Mouse (Mus musculus): Measurements from ENCODE around the gene Ccr1. TPM values are rescaled to one million over a fixed set of nuclear protein-coding genes. Genes with fewer than 3 reads are reported as not detected.

Gene Ccr1
- polyA plus RNA-seq, 1 experiment from 2014 or later = 1.9 TPM

GRCm38 (mm10) chr9:123932911-123933675 is 35.4 kb downstream of the Ccr1 start:
- Histone ChIP-seq H3K4me1 (replicated peaks; ENCODE audit: control insufficient read depth, insufficient read depth, low read length) (peaks cover 30% of the 10 kb centered on the region), H3K4me3 (ENCODE audit: low read depth, low read length) (no peak overlapping the region), H3K27ac (ENCODE audit: low read depth, low read length) (no peak overlapping the region), H3K4me2 (no peak overlapping the region), H3K9me3 (ENCODE audit: control insufficient read depth, low read length) (no peaks in the 10 kb centered on the region), H3K36me3 (ENCODE audit: control insufficient read depth, insufficient read depth, low read length) (no peaks in the 10 kb centered on the region), H3K27me3 (replicated peaks; ENCODE audit: control insufficient read depth, insufficient read depth, low read length) (no peaks in the 10 kb centered on the region), H3K9ac (ENCODE audit: low read depth, low read length) (no peak overlapping the region)
- DNase-seq (ENCODE audit: low spot score) = no peak
- no peak for ATAC-seq (replicated peaks; ENCODE audit: low FRiP score)
- WGBS = 77% methylated on average over 19 of the region's 19 CpGs

GRCm38 (mm10) chr9:123931761-123932700 is 36.5 kb downstream of the Ccr1 start:
- Histone ChIP-seq H3K27ac (ENCODE audit: low read depth, low read length) (peak overlapping the region; percentile 6; the same call in 1 of the 2 replicates), H3K9me3 (ENCODE audit: control insufficient read depth, low read length) (no peaks in the 10 kb centered on the region), H3K4me2 (no peak overlapping the region), H3K27me3 (replicated peaks; ENCODE audit: control insufficient read depth, insufficient read depth, low read length) (no peaks in the 10 kb centered on the region), H3K36me3 (ENCODE audit: control insufficient read depth, insufficient read depth, low read length) (no peaks in the 10 kb centered on the region), H3K4me3 (ENCODE audit: low read depth, low read length) (no peak overlapping the region), H3K4me1 (replicated peaks; ENCODE audit: control insufficient read depth, insufficient read depth, low read length) (peaks cover 37% of the 10 kb centered on the region), H3K9ac (ENCODE audit: low read depth, low read length) (no peak overlapping the region)
- DNase-seq (ENCODE audit: low spot score) (no peak), ATAC-seq (replicated peaks; ENCODE audit: low FRiP score) (peak; percentile 61)
- WGBS = 46% methylated on average over 6 of the region's 6 CpGs

GRCm38 (mm10) chr9:123930926-123931325 is 37.6 kb downstream of the Ccr1 start:
- DNase-seq (ENCODE audit: low spot score) = no peak
- H3K4me2 ChIP-seq = no peak overlapping the region
- WGBS = 60% methylated on average over 3 of the region's 3 CpGs
- peaks cover 37% of the 10 kb centered on the region for H3K4me1 ChIP-seq (replicated peaks; ENCODE audit: control insufficient read depth, insufficient read depth, low read length)
- H3K27me3 ChIP-seq (replicated peaks; ENCODE audit: control insufficient read depth, insufficient read depth, low read length) = no peaks in the 10 kb centered on the region
- H3K27ac ChIP-seq (ENCODE audit: low read depth, low read length) = peak overlapping the region; percentile 60; the same call in 1 of the 2 replicates
- no peaks in the 10 kb centered on the region for H3K9me3 ChIP-seq (ENCODE audit: control insufficient read depth, low read length)
- no peak for ATAC-seq (replicated peaks; ENCODE audit: low FRiP score)
- H3K36me3 ChIP-seq (ENCODE audit: control insufficient read depth, insufficient read depth, low read length) = no peaks in the 10 kb centered on the region
- H3K4me3 ChIP-seq (ENCODE audit: low read depth, low read length) = no peak overlapping the region
- H3K9ac ChIP-seq (ENCODE audit: low read depth, low read length) = no peak overlapping the region

- Histone ChIP-seq H3K27ac (ENCODE audit: low read depth, low read length) (peak overlapping the region; percentile 60; the same call in 1 of the 2 replicates), H3K27me3 (replicated peaks; ENCODE audit: control insufficient read depth, insufficient read depth, low read length) (no peaks in the 10 kb centered on the region), H3K36me3 (ENCODE audit: control insufficient read depth, insufficient read depth, low read length) (no peaks in the 10 kb centered on the region), H3K9me3 (ENCODE audit: control insufficient read depth, low read length) (no peaks in the 10 kb centered on the region), H3K4me3 (ENCODE audit: low read depth, low read length) (no peak overlapping the region), H3K4me2 (no peak overlapping the region), H3K9ac (ENCODE audit: low read depth, low read length) (no peak overlapping the region), H3K4me1 (replicated peaks; ENCODE audit: control insufficient read depth, insufficient read depth, low read length) (peaks cover 39% of the 10 kb centered on the region)
- WGBS = 66% methylated on average over 3 of the region's 3 CpGs
- DNase-seq (ENCODE audit: low spot score) (no peak), ATAC-seq (replicated peaks; ENCODE audit: low FRiP score) (no peak)
Measured at GRCm38 (mm10) chr9:123930476-123930875, 38.0 kb downstream of the Ccr1 start.

- Histone ChIP-seq H3K9ac (ENCODE audit: low read depth, low read length) (no peak overlapping the region), H3K9me3 (ENCODE audit: control insufficient read depth, low read length) (no peaks in the 10 kb centered on the region), H3K4me3 (ENCODE audit: low read depth, low read length) (no peak overlapping the region), H3K27ac (ENCODE audit: low read depth, low read length) (no peak overlapping the region), H3K27me3 (replicated peaks; ENCODE audit: control insufficient read depth, insufficient read depth, low read length) (no peaks in the 10 kb centered on the region), H3K4me1 (replicated peaks; ENCODE audit: control insufficient read depth, insufficient read depth, low read length) (peaks cover 39% of the 10 kb centered on the region), H3K36me3 (ENCODE audit: control insufficient read depth, insufficient read depth, low read length) (no peaks in the 10 kb centered on the region), H3K4me2 (no peak overlapping the region)
- DNase-seq (ENCODE audit: low spot score) (no peak), ATAC-seq (replicated peaks; ENCODE audit: low FRiP score) (no peak)
- 69% methylated on average over 4 of the region's 4 CpGs for WGBS
Measured at GRCm38 (mm10) chr9:123929936-123930335, 38.6 kb downstream of the Ccr1 start.

GRCm38 (mm10) chr9:123928759-123929246 is 39.7 kb downstream of the Ccr1 start:
- peak overlapping the region; percentile 3; the same call in 1 of the 2 replicates for H3K4me3 ChIP-seq (ENCODE audit: low read depth, low read length)
- H3K9me3 ChIP-seq (ENCODE audit: control insufficient read depth, low read length) = no peaks in the 10 kb centered on the region
- no peaks in the 10 kb centered on the region for H3K36me3 ChIP-seq (ENCODE audit: control insufficient read depth, insufficient read depth, low read length)
- H3K9ac ChIP-seq (ENCODE audit: low read depth, low read length) = peak overlapping the region; percentile 28
- no peaks in the 10 kb centered on the region for H3K27me3 ChIP-seq (replicated peaks; ENCODE audit: control insufficient read depth, insufficient read depth, low read length)
- H3K4me1 ChIP-seq (replicated peaks; ENCODE audit: control insufficient read depth, insufficient read depth, low read length) = peaks cover 39% of the 10 kb centered on the region
- DNase-seq (ENCODE audit: low spot score) (peak; percentile 52), ATAC-seq (replicated peaks; ENCODE audit: low FRiP score) (no peak)
- 13% methylated on average over 8 of the region's 8 CpGs for WGBS
- H3K27ac ChIP-seq (ENCODE audit: low read depth, low read length) = peak overlapping the region; percentile 65
- H3K4me2 ChIP-seq = peak overlapping the region; percentile 57

GRCm38 (mm10) chr9:123928118-123928758 is 40.3 kb downstream of the Ccr1 start:
- DNase-seq (ENCODE audit: low spot score) (no peak), ATAC-seq (replicated peaks; ENCODE audit: low FRiP score) (no peak)
- 31% methylated on average over 12 of the region's 12 CpGs for WGBS
- H3K36me3 ChIP-seq (ENCODE audit: control insufficient read depth, insufficient read depth, low read length) = no peaks in the 10 kb centered on the region
- H3K4me1 ChIP-seq (replicated peaks; ENCODE audit: control insufficient read depth, insufficient read depth, low read length) = peaks cover 39% of the 10 kb centered on the region
- H3K27me3 ChIP-seq (replicated peaks; ENCODE audit: control insufficient read depth, insufficient read depth, low read length) = no peaks in the 10 kb centered on the region
- H3K9me3 ChIP-seq (ENCODE audit: control insufficient read depth, low read length) = no peaks in the 10 kb centered on the region
- peak overlapping the region; percentile 65 for H3K27ac ChIP-seq (ENCODE audit: low read depth, low read length)
- H3K4me2 ChIP-seq = peak overlapping the region; percentile 57
- 0 out of 2 replicates have a peak overlapping the region, but pooled peaks have one; percentile 3 for H3K4me3 ChIP-seq (ENCODE audit: low read depth, low read length)
- H3K9ac ChIP-seq (ENCODE audit: low read depth, low read length) = peak overlapping the region; percentile 28

GRCm38 (mm10) chr9:123927281-123927960 is 41.1 kb downstream of the Ccr1 start:
- Histone ChIP-seq H3K27ac (ENCODE audit: low read depth, low read length) (peak overlapping the region; percentile 4; the same call in 1 of the 2 replicates), H3K4me3 (ENCODE audit: low read depth, low read length) (no peak overlapping the region)
- 51% methylated on average over 16 of the region's 16 CpGs for WGBS

More at GRCm38 (mm10) chr9:123927281-123927960, 41.1 kb downstream of the Ccr1 start:
- DNase-seq (ENCODE audit: low spot score) (no peak), ATAC-seq (replicated peaks; ENCODE audit: low FRiP score) (no peak)
- Histone ChIP-seq H3K9ac (ENCODE audit: low read depth, low read length) (0 out of 2 replicates have a peak overlapping the region, but pooled peaks have one; percentile 4), H3K4me2 (peak overlapping the region; percentile 57), H3K4me1 (replicated peaks; ENCODE audit: control insufficient read depth, insufficient read depth, low read length) (peaks cover 37% of the 10 kb centered on the region), H3K36me3 (ENCODE audit: control insufficient read depth, insufficient read depth, low read length) (no peaks in the 10 kb centered on the region), H3K9me3 (ENCODE audit: control insufficient read depth, low read length) (no peaks in the 10 kb centered on the region), H3K27me3 (replicated peaks; ENCODE audit: control insufficient read depth, insufficient read depth, low read length) (no peaks in the 10 kb centered on the region)

Measured in liver, embryonic 11.5 days (tissue).